Mouse (Mus musculus) CH12.LX (cell line): ENCODE data around the gene Pip5k1a. TPM values are rescaled to one million over a fixed set of nuclear protein-coding genes. Genes with fewer than 3 reads are reported as not detected.

Source experiments
- DNase-seq: peaks from one replicate; pipeline ENCODE4 v3.0.0-alpha.2; 2013; ENCODE audit errors: extremely low read depth
- H3K27ac ChIP-seq: 2 replicates; pipeline ENCODE4 v1.5.1; 2012; ENCODE audit warnings: low read depth, mild to moderate bottlenecking, control low read depth, moderate library complexity; ENCODE audit not compliant: insufficient read depth
- H3K27me3 ChIP-seq: replicated peaks from 2 replicates; pipeline ENCODE3; 2012; ENCODE audit warnings: inconsistent platforms
- H3K36me3 ChIP-seq, 2 experiments: replicated peaks in 1 of 2; 2 replicates each; pipeline versions ENCODE3 to v1.6.1; 2012; ENCODE audit warnings: inconsistent platforms in 1 of 2, low read length in 1 of 2, mild to moderate bottlenecking in 1 of 2, mixed read lengths in 1 of 2, moderate library complexity in 1 of 2; ENCODE audit not compliant: control insufficient read depth in 1 of 2, insufficient read depth in 1 of 2
- H3K4me1 ChIP-seq, 2 experiments: 2 replicates each; pipeline ENCODE4 v1.6.1; 2012; ENCODE audit warnings: inconsistent platforms in 1 of 2, moderate library complexity in 1 of 2; ENCODE audit not compliant: insufficient read depth in 2 of 2, control insufficient read depth in 1 of 2
- H3K4me2 ChIP-seq: 2 replicates; pipeline ENCODE4 v1.6.1; 2012; ENCODE audit warnings: low read depth, mild to moderate bottlenecking, control low read depth; ENCODE audit not compliant: poor library complexity, insufficient read depth, severe bottlenecking
- H3K4me3 ChIP-seq, 3 experiments: fragments of 150-350 bp in 1 of 3; sonication (generic) in 1 of 3; replicated peaks in 1 of 3; 2 replicates each; pipeline versions ENCODE3 to v1.5.1; 2011 to 2012; ENCODE audit warnings: low read depth in 2 of 3, low read length in 2 of 3, mild to moderate bottlenecking in 2 of 3, moderate library complexity in 2 of 3, control low read depth in 1 of 3, improper control_type of control experiment in 1 of 3, inconsistent platforms in 1 of 3, mixed read lengths in 1 of 3; ENCODE audit not compliant: poor library complexity in 1 of 3
- H3K79me2 ChIP-seq: replicated peaks from 2 replicates; pipeline ENCODE4 v1.6.1; 2012; ENCODE audit warnings: mild to moderate bottlenecking, moderate library complexity; ENCODE audit not compliant: control insufficient read depth, poor library complexity, insufficient read depth, severe bottlenecking; ENCODE audit errors: extremely low read depth
- H3K9ac ChIP-seq: 2 replicates; pipeline ENCODE4 v1.6.1; 2012; ENCODE audit warnings: low read depth, mild to moderate bottlenecking, control low read depth, moderate library complexity; ENCODE audit not compliant: insufficient read depth
- H3K9me3 ChIP-seq: replicated peaks from 2 replicates; pipeline ENCODE3; 2012; ENCODE audit warnings: low read length, inconsistent platforms, mixed read lengths
- CHD1 ChIP-seq: IDR thresholded peaks from 2 replicates; pipeline ENCODE4 v1.6.1; 2012; ENCODE audit warnings: low read depth, low read length, improper control_type of control experiment, inconsistent platforms
- CTCF ChIP-seq, 2 experiments: IDR thresholded peaks in 1 of 2; conservative IDR thresholded peaks in 1 of 2; 2 replicates each; pipeline ENCODE4 v1.5.1; 2011 to 2012; ENCODE audit warnings: low read depth in 2 of 2, low read length in 2 of 2, improper control_type of control experiment in 1 of 2, inconsistent platforms in 1 of 2, mild to moderate bottlenecking in 1 of 2, moderate library complexity in 1 of 2
- IRF4 ChIP-seq: IDR thresholded peaks from 2 replicates; pipeline ENCODE4 v1.6.1; 2014; ENCODE audit warnings: low read depth, mild to moderate bottlenecking, inconsistent platforms, low read length, improper control_type of control experiment
- JUND ChIP-seq: conservative IDR thresholded peaks from 2 replicates; pipeline ENCODE4 v1.6.1; 2011; ENCODE audit warnings: low read depth, low read length, improper control_type of control experiment
- KAT2A ChIP-seq: IDR thresholded peaks from 2 replicates; pipeline ENCODE4 v1.6.1; 2012; ENCODE audit warnings: low read length, improper control_type of control experiment, inconsistent platforms; ENCODE audit not compliant: insufficient replicate concordance
- MEF2A ChIP-seq: IDR thresholded peaks from 2 replicates; pipeline ENCODE4 v1.6.1; 2014; ENCODE audit warnings: low read depth, mild to moderate bottlenecking, inconsistent platforms, low read length, improper control_type of control experiment, borderline replicate concordance
- MXI1 ChIP-seq: IDR thresholded peaks from 2 replicates; pipeline ENCODE4 v1.6.1; 2011; ENCODE audit warnings: mild to moderate bottlenecking, low read depth, low read length, improper control_type of control experiment
- POLR2A ChIP-seq: IDR thresholded peaks from 2 replicates; pipeline ENCODE4 v1.6.1; 2011; ENCODE audit warnings: low read depth, mild to moderate bottlenecking, improper control_type of control experiment, low read length
- RAD21 ChIP-seq: IDR thresholded peaks from 2 replicates; pipeline ENCODE4 v1.6.1; 2011; ENCODE audit warnings: low read depth, mild to moderate bottlenecking, low read length, improper control_type of control experiment, moderate library complexity
- RCOR1 ChIP-seq: conservative IDR thresholded peaks from 2 replicates; pipeline ENCODE4 v1.6.1; 2012; ENCODE audit warnings: low read depth, mild to moderate bottlenecking, inconsistent platforms, low read length, improper control_type of control experiment
- SMC3 ChIP-seq: IDR thresholded peaks from 2 replicates; pipeline ENCODE4 v1.6.1; 2011; ENCODE audit warnings: low read depth, low read length, improper control_type of control experiment
- TBP ChIP-seq: conservative IDR thresholded peaks from 2 replicates; pipeline ENCODE4 v1.6.1; 2011; ENCODE audit warnings: low read depth, low read length, improper control_type of control experiment
- TCF12 ChIP-seq: IDR thresholded peaks from 2 replicates; pipeline ENCODE4 v1.6.1; 2014; ENCODE audit warnings: low read depth, mild to moderate bottlenecking, inconsistent platforms, low read length, improper control_type of control experiment
- UBTF ChIP-seq: IDR thresholded peaks from 2 replicates; pipeline ENCODE4 v1.6.1; 2012; ENCODE audit warnings: low read depth, mild to moderate bottlenecking, inconsistent platforms, low read length, improper control_type of control experiment, moderate library complexity
- USF1 ChIP-seq: IDR thresholded peaks from 2 replicates; pipeline ENCODE4 v1.6.1; 2014; ENCODE audit warnings: low read depth, mild to moderate bottlenecking, inconsistent platforms, low read length, improper control_type of control experiment
- USF2 ChIP-seq: conservative IDR thresholded peaks from 2 replicates; pipeline ENCODE4 v1.6.1; 2011; ENCODE audit warnings: low read depth, low read length, improper control_type of control experiment
- ZMIZ1 ChIP-seq: IDR thresholded peaks from 2 replicates; pipeline ENCODE4 v1.6.1; 2012; ENCODE audit warnings: low read depth, mild to moderate bottlenecking, inconsistent platforms, low read length, improper control_type of control experiment
- dilution Hi-C: fragments of 300-500 bp; cut with MboI; formaldehyde crosslinking; loops from 2 replicates; pipeline ENCODE4 v1.14.3; 2020; ENCODE audit warnings: low sequenced_read_pairs; ENCODE audit not compliant: extremely low pct_unique_long_range_greater_than_20kb, extremely low pct_ligation_motif_present
- in situ Hi-C: fragments of 300-500 bp; cut with MboI; formaldehyde crosslinking; loops from 3 replicates; pipeline ENCODE4 v1.14.3; 2019; ENCODE audit warnings: low sequenced_read_pairs, low pct_ligation_motif_present, low pct_unique_long_range_greater_than_20kb, mixed read lengths
- polyA plus RNA-seq: library from polyadenylated mRNA; unstranded; fragments of >175 nt; gene quantifications from 2 replicates; pipeline ENCODE4 v1.2.1, GENCODE M21; 2012; ENCODE audit warnings: low read depth; ENCODE audit not compliant: insufficient read length
- total RNA-seq, 2 experiments: library from RNA; depleted of rRNA; stranded (reverse); fragments of 300-350 nt in 1 of 2; fragments of >200 nt in 1 of 2; gene quantifications; 2 replicates each; pipeline ENCODE4 v1.2.3; 2012 to 2014

Pip5k1a gene
- total and polyA plus RNA-seq, 3 experiments: 21.5 to 35.8 (median 34.1) TPM

DNA sequence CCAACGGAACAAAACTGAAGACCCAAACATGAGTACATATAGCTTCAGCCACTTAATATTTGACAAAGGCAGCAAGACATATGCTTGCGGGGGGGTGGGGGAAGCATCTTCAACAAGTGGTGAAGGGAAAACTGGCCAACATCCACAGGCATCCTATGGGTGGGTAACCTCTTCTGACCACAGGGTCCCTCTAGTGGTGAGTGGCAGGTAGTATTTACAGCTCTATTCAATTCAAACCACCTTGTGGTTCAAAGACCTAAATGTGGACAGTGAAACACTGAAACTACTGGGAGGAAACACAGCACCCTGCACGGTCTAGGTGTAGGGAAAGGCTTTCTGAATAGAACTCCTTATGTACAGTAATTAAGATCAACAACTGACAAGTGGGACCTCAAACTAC lies 53.0 kb downstream of the Pip5k1a start:
- TF ChIP-seq SMC3: peak; percentile 35
- TF ChIP-seq KAT2A: no peak
- TF ChIP-seq TBP: no peak
- no peak for TF ChIP-seq USF2
- TF ChIP-seq RCOR1: no peak
- TF ChIP-seq IRF4: 0 out of 2 replicates have a peak, but pooled peaks have one; percentile 23
- no peak for TF ChIP-seq ZMIZ1
- peak; percentile 85 to 92 for TF ChIP-seq CTCF (conservative IDR thresholded peaks at IDR 0.05 in 1 of 2, IDR thresholded peaks at IDR 0.05 in 1 of 2; ENCODE audit: low read depth in 2 of 2, low read length in 2 of 2)
- TF ChIP-seq MEF2A: peak; percentile 42; the same call in 1 of the 2 replicates
- peak; percentile 21 for TF ChIP-seq RAD21
- peaks cover 0 to 10% of the 10 kb centered on the region in 2 experiments; a peak in 2 of 4 replicates for H3K4me1 ChIP-seq
- H3K9me3 ChIP-seq: no peaks in the 10 kb centered on the region
- peak; percentile 69 for DNase-seq
- dilution Hi-C loops: no loop called here
- H3K4me3 ChIP-seq: no peak overlapping the region
- no peak overlapping the region for H3K9ac ChIP-seq
- H3K27ac ChIP-seq: no peak overlapping the region
- no peaks in the 10 kb centered on the region for H3K79me2 ChIP-seq
- H3K36me3 ChIP-seq: peaks cover 8 to 21% of the 10 kb centered on the region in 2 experiments
- in situ Hi-C loops: no loop called here
- H3K27me3 ChIP-seq: peaks cover 3% of the 10 kb centered on the region
- H3K4me2 ChIP-seq: 0 out of 2 replicates have a peak overlapping the region, but pooled peaks have one; percentile 13

DNA sequence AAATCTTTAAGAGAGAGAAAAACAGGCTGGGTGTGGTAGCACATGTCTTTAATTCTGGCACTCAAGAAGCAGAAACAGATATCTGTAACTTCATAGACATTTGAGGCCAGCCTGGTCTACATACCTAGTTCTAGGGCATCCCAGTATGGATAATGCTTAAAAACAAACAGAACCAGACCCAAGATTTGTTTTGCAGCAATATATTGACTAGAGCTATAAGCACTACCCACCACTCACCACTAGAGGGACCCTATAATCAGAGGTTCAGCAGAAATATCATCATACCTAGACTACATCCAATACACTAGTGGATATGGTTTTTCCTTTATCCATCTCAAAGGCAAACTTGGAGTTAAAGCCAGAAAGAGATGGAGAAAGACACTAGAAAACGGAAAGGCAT lies 53.8 kb downstream of the Pip5k1a start:
- Histone ChIP-seq H3K9ac (no peak overlapping the region), H3K4me3 (no peak overlapping the region), H3K4me1 (peaks cover 0 to 10% of the 10 kb centered on the region in 2 experiments; a peak in 2 of 4 replicates), H3K4me2 (no peak overlapping the region), H3K36me3 (peaks cover 4 to 14% of the 10 kb centered on the region in 2 experiments), H3K9me3 (no peaks in the 10 kb centered on the region), H3K27ac (no peak overlapping the region), H3K27me3 (peaks cover 3% of the 10 kb centered on the region), H3K79me2 (no peaks in the 10 kb centered on the region)
- in situ Hi-C loops: no loop called here
- dilution Hi-C loops: no loop called here
- peak; percentile 77 to 82; a peak in 3 of 4 replicates for TF ChIP-seq CTCF (conservative IDR thresholded peaks at IDR 0.05 in 1 of 2, IDR thresholded peaks at IDR 0.05 in 1 of 2; ENCODE audit: low read depth in 2 of 2, low read length in 2 of 2)
- TF ChIP-seq RAD21: peak; percentile 38
- TF ChIP-seq SMC3: peak; percentile 42
- no peak for TF ChIP-seq IRF4
- peak; percentile 30; the same call in 1 of the 2 replicates for TF ChIP-seq JUND
- TF ChIP-seq TCF12: no peak
- TF ChIP-seq POLR2A: no peak
- TF ChIP-seq USF1: no peak
- no peak for TF ChIP-seq CHD1
- no peak for TF ChIP-seq MXI1
- TF ChIP-seq UBTF: no peak
- DNase-seq: peak; percentile 60
